Mouse (Mus musculus): Measurements from ENCODE around the gene Lpin2. TPM values are rescaled to one million over a fixed set of nuclear protein-coding genes. Genes with fewer than 3 reads are reported as not detected.

The Lpin2 gene
- polyA plus RNA-seq, 2 experiments: 28.6 to 31.1 TPM

DNA sequence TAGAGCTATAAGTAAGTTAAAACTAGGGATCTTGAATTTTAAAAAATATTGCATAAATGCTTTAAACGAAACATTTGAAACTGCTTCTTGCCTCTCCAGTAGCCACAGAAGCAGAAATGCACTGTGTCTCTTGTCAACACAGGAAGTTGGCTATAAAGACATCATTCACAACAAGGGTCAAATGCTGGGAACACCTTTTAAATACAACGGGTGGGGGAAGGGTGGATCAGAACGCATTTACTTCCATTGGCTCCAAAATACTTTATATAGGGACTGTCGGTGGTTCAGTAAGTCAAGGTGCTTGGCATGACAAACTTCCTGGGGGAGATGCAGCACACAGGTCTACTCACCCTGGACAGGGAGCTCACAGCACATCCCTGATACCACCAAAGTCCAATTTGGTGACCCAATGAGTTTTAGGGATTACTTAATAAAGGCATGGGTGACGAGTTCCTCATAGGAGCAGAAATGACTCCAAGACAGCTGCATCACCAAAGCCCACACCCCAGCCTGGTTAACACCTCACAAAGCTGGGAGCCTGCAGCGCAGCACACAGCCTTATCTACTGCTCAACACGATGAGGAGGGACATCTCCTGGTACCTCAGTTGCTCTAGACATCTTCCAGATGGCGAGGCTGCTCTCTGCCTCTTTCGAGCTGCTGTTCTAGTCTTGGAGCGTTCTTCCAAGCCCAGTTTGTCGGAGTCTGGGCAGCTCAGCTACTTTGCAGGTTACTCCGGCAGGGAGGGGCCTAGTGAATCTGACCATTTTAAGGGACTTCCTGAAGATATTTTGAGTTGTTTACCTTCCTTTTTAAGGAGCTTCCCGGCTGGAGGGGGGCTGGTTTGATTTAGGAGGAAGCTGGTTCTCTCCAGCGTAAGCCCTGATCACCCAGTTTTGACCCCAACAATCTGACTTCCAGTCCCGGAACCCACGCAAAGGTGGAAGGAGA lies 45.7 kb upstream of the Lpin2 start:
- 52% methylated on average over 16 of the region's 16 CpGs for WGBS (ENCODE audit: insufficient replicate concordance)
- no peak overlapping the region for H3K4me2 ChIP-seq (ENCODE audit: low read depth)
- ATAC-seq (ENCODE audit: insufficient read depth) (peak; percentile 62), DNase-seq (ENCODE audit: low read depth in 3 of 3, low spot score in 3 of 3) (no peak)
- H3K4me3 ChIP-seq (ENCODE audit: insufficient read depth in 1 of 2, low read depth in 2 of 2, low read length in 2 of 2): no peak overlapping the region
- no peak overlapping the region for H3K9ac ChIP-seq (replicated peaks)
- peaks cover 0 to 15% of the 10 kb centered on the region in 2 experiments; a peak in 2 of 4 replicates for H3K4me1 ChIP-seq (replicated peaks; ENCODE audit: control insufficient read depth in 2 of 2, insufficient read depth in 2 of 2, low read length in 1 of 2)
- H3K9me3 ChIP-seq (ENCODE audit: control insufficient read depth, low read length): no peaks in the 10 kb centered on the region
- TF ChIP-seq CTCF (IDR thresholded peaks at IDR 0.05; ENCODE audit: low read depth) (no peak), EP300 (IDR thresholded peaks at IDR 0.05; ENCODE audit: low read depth) (no peak)
- H3K27me3 ChIP-seq (ENCODE audit: control insufficient read depth, insufficient read depth, low read length): no peaks in the 10 kb centered on the region
- no peak overlapping the region for H3K27ac ChIP-seq
- no peaks in the 10 kb centered on the region for H3K36me3 ChIP-seq (replicated peaks; ENCODE audit: control insufficient read depth, insufficient read depth, low read depth)

DNA sequence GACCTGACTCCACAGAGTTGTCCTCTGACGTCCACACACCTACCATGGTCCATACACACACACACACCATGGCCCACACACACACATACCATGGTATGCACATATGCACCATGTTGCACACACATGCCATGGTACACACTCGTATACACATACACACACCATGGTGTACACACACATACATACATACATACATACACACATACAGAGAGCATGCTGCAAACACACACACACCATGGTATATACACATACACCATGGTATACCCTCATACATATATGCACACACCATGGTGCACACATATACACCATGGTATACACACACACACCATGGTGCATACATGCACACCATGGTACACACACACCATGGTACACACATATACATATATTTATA lies 45.0 kb upstream of the Lpin2 start:
- TF ChIP-seq EP300 (IDR thresholded peaks at IDR 0.05; ENCODE audit: low read depth): no peak
- TF ChIP-seq CTCF (IDR thresholded peaks at IDR 0.05; ENCODE audit: low read depth): no peak
- H3K36me3 ChIP-seq (replicated peaks; ENCODE audit: control insufficient read depth, insufficient read depth, low read depth): no peaks in the 10 kb centered on the region
- no peak for ATAC-seq (ENCODE audit: insufficient read depth)
- 72% methylated on average over 2 of the region's 2 CpGs for WGBS (ENCODE audit: insufficient replicate concordance)
- no peak for DNase-seq (ENCODE audit: low read depth in 3 of 3, low spot score in 3 of 3)
- H3K27me3 ChIP-seq (ENCODE audit: control insufficient read depth, insufficient read depth, low read length): no peaks in the 10 kb centered on the region
- peaks cover 0 to 15% of the 10 kb centered on the region in 2 experiments; a peak in 2 of 4 replicates for H3K4me1 ChIP-seq (replicated peaks; ENCODE audit: control insufficient read depth in 2 of 2, insufficient read depth in 2 of 2, low read length in 1 of 2)
- H3K9ac ChIP-seq (replicated peaks): no peak overlapping the region
- no peak overlapping the region for H3K27ac ChIP-seq
- H3K4me2 ChIP-seq (ENCODE audit: low read depth): no peak overlapping the region
- H3K4me3 ChIP-seq (ENCODE audit: insufficient read depth in 1 of 2, low read depth in 2 of 2, low read length in 2 of 2): no peak overlapping the region
- H3K9me3 ChIP-seq (ENCODE audit: control insufficient read depth, low read length): no peaks in the 10 kb centered on the region

DNA sequence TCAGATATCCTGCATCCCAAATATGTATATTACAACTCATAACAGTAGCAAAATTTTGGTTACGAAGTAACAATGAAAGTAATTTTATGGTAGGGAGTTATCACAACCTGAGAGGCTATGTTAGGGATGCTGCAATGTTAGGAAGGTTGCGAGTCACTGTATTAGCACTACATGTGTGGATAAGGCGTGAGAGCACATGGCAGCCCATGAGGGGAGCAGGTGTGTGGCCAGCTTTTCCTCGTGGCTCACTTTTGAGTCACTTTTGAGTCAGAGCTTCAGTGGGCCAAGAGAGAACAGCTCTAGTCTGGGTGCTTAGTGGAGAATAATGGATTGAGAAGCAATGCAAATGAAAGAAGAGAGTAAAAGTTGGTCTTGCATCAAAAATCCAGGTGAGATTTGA lies 40.3 kb upstream of the Lpin2 start:
- no peak overlapping the region for H3K4me2 ChIP-seq (ENCODE audit: low read depth)
- no peak overlapping the region for H3K9ac ChIP-seq (replicated peaks)
- WGBS (ENCODE audit: insufficient replicate concordance): 61% methylated on average over 4 of the region's 4 CpGs
- H3K27me3 ChIP-seq (ENCODE audit: control insufficient read depth, insufficient read depth, low read length): no peaks in the 10 kb centered on the region
- H3K9me3 ChIP-seq (ENCODE audit: control insufficient read depth, low read length): no peaks in the 10 kb centered on the region
- no peaks in the 10 kb centered on the region for H3K36me3 ChIP-seq (replicated peaks; ENCODE audit: control insufficient read depth, insufficient read depth, low read depth)
- no peak for TF ChIP-seq CTCF (IDR thresholded peaks at IDR 0.05; ENCODE audit: low read depth)
- no peak for TF ChIP-seq EP300 (IDR thresholded peaks at IDR 0.05; ENCODE audit: low read depth)
- H3K4me1 ChIP-seq (replicated peaks; ENCODE audit: control insufficient read depth in 2 of 2, insufficient read depth in 2 of 2, low read length in 1 of 2): peaks cover 10 to 31% of the 10 kb centered on the region in 2 experiments
- DNase-seq (ENCODE audit: low read depth in 3 of 3, low spot score in 3 of 3) (no peak), ATAC-seq (ENCODE audit: insufficient read depth) (no peak)
- no peak overlapping the region for H3K27ac ChIP-seq
- H3K4me3 ChIP-seq (ENCODE audit: insufficient read depth in 1 of 2, low read depth in 2 of 2, low read length in 2 of 2): no peak overlapping the region

DNA sequence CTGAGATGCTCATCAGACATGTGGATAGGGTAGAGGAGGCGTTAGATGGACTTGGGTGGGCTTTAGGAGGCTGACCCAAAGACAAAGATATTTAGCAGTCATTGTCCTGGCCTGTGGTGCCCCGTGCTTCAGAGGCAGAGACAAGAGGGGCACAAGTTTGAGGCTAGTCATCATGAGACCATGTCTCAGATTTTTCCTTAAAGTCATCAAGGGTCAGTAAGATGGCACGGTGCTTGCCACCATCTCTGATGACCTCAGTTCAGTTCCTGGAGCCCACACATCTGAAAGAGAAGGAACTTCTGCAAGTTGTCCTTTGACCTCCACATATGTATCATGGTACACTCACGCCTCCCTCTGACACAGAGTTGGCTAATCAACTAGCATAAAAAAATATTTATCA lies 39.2 kb upstream of the Lpin2 start:
- no peak for TF ChIP-seq CTCF (IDR thresholded peaks at IDR 0.05; ENCODE audit: low read depth)
- TF ChIP-seq EP300 (IDR thresholded peaks at IDR 0.05; ENCODE audit: low read depth): no peak
- Histone ChIP-seq H3K36me3 (replicated peaks; ENCODE audit: control insufficient read depth, insufficient read depth, low read depth) (no peaks in the 10 kb centered on the region), H3K4me2 (ENCODE audit: low read depth) (no peak overlapping the region), H3K27ac (no peak overlapping the region), H3K4me3 (ENCODE audit: insufficient read depth in 1 of 2, low read depth in 2 of 2, low read length in 2 of 2) (no peak overlapping the region), H3K9ac (replicated peaks) (no peak overlapping the region), H3K4me1 (replicated peaks; ENCODE audit: control insufficient read depth in 2 of 2, insufficient read depth in 2 of 2, low read length in 1 of 2) (peaks cover 10 to 27% of the 10 kb centered on the region in 2 experiments), H3K27me3 (ENCODE audit: control insufficient read depth, insufficient read depth, low read length) (no peaks in the 10 kb centered on the region), H3K9me3 (ENCODE audit: control insufficient read depth, low read length) (no peaks in the 10 kb centered on the region)
- ATAC-seq (ENCODE audit: insufficient read depth) (no peak), DNase-seq (ENCODE audit: low read depth in 3 of 3, low spot score in 3 of 3) (no peak)
- WGBS (ENCODE audit: insufficient replicate concordance): 58% methylated on average over 4 of the region's 4 CpGs

DNA sequence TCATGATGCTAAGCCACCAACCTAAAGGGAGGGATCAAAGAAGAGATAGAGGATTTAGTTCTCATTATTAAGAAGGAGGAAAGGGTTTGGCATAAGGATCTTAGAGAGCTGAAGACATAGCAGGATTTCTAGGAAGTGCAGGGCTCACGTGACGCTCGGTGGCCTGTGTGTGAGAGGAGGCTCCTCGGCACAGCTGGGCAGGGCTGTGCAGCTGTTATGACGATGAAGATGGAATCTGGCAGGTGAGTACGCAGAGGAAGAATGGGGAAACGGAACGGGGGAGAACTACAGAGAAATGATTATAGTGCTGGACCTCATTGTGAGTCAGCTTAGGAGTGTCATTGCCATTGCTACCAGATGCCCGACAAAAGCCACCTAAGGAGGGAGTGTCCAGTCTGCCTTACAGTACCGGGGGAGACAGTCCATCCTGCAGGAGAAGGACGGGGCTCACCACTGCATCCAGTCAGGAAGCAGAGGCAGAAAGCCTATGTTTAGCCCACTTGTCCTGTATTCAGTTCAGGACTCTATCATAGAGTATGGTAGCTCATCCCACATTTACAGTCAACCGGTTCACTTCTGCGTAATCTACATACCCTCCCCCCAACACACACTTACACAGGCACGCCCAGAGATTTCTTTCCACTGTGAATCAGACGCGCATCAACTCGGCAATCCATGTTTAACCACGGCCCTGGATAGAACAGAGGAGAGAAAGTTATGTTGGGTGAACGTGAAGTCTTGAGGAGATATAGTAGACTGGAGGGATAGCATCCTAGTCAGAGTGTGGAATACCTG lies 37.8 kb upstream of the Lpin2 start:
- ATAC-seq (ENCODE audit: insufficient read depth): peak; percentile 53
- WGBS (ENCODE audit: insufficient replicate concordance): 64% methylated on average over 19 of the region's 19 CpGs
- peaks cover 10 to 27% of the 10 kb centered on the region in 2 experiments for H3K4me1 ChIP-seq (replicated peaks; ENCODE audit: control insufficient read depth in 2 of 2, insufficient read depth in 2 of 2, low read length in 1 of 2)
- TF ChIP-seq CTCF (IDR thresholded peaks at IDR 0.05; ENCODE audit: low read depth) (no peak), EP300 (IDR thresholded peaks at IDR 0.05; ENCODE audit: low read depth) (no peak)
- no peak for DNase-seq (ENCODE audit: low read depth in 3 of 3, low spot score in 3 of 3)
- H3K27ac ChIP-seq: peak overlapping the region; percentile 54
- H3K9me3 ChIP-seq (ENCODE audit: control insufficient read depth, low read length): no peaks in the 10 kb centered on the region
- peak overlapping the region; percentile 37 for H3K4me2 ChIP-seq (ENCODE audit: low read depth)
- H3K27me3 ChIP-seq (ENCODE audit: control insufficient read depth, insufficient read depth, low read length): no peaks in the 10 kb centered on the region
- H3K36me3 ChIP-seq (replicated peaks; ENCODE audit: control insufficient read depth, insufficient read depth, low read depth): no peaks in the 10 kb centered on the region
- no peak overlapping the region for H3K9ac ChIP-seq (replicated peaks)
- H3K4me3 ChIP-seq (ENCODE audit: insufficient read depth in 1 of 2, low read depth in 2 of 2, low read length in 2 of 2): no peak overlapping the region

Data from liver, embryonic 14.5 days (tissue).